Mouse (Mus musculus): ENCODE measurements around the gene Prkca.
"Not testable (repeated sequence)": the region's sequence is repeated elsewhere in the genome, so short reads cannot be mapped to it uniquely, and the experiment has no call there.

The Prkca gene

GRCm38 (mm10) chr11:108118814-108119213, 224.9 kb downstream of the Prkca start:
- DNase-seq (ENCODE audit: low spot score): no peak

GRCm38 (mm10) chr11:108118221-108118620, 225.5 kb downstream of the Prkca start:
- DNase-seq (ENCODE audit: low spot score): no peak

- no peak for DNase-seq (ENCODE audit: low spot score)
Measured at GRCm38 (mm10) chr11:108117360-108118050, 226.2 kb downstream of the Prkca start.

DNA sequence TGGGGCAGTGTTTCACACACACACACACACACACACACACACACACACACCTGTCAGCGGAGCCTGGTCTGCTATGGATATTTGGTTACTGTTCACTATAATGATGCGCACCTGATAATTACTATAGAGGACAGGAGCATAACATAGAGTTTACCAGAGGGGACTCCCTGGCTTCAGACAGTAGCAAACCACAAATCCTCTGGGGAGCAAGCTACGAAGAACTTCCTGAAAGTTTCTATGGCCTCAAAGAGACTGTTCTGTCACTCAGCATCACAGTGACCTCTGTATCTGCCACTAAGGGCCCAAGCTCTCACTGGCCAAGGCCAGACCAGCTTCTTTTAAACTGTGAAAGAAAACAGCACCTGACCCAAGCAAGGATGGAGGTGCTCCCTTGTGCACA, 229.6 kb downstream of the Prkca start:
- no peak for DNase-seq (ENCODE audit: low spot score)

DNA sequence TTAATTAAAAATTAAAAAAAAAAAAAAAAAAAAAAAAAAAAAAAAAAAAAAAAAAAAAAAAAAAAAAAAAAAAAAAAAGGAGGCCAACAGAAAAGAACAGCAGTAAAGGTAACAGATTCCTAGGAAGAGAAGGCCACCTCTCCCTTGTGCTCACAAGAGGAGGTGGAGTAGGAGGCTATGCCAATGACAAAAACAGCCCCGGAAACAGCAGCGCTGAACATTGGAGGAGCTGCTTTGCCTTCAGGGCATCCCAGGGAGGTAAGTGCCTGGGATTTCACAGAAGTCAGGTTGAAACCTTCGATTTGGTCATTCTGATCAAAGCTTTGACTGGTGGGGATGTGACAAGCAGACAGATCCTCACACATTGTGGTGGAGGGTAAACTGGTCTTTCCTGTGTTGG, 231.3 kb downstream of the Prkca start:
- no peak for DNase-seq (ENCODE audit: low spot score)

GRCm38 (mm10) chr11:108104085-108104484, 239.6 kb downstream of the Prkca start:
- no peak for DNase-seq (ENCODE audit: low spot score)

DNA sequence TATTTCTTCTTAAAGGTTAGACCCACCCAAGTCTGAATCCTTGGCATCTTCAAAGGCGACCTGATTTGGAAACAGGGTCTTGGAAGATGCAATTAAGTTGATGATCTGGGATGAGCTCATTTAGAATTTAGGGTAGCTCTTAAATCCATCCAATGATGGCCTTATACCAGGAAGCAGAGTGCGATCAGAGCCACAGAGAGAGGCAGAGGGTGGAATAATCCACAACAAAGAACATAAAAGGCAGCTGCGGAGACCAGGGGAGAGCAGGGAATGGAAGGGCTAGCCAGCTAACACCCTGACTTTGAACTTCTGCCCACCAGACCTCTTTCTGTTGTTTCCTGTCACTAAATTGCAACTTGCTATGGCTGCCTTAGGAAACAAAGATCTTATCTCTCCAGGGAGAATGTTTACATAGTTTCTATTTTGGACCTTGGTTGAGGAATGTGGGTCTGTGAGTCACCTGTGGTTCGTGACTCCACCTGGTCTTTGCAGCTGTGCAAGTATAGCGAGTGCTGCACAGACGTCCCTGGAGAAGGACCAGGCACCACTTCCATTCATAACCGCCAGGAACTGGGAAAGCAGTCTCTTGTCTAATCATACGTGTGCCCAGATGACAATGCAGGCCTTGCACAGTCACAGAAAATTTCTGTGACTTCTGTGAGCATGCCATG, 242.3 kb downstream of the Prkca start:
- DNase-seq (ENCODE audit: low spot score): no peak

DNA sequence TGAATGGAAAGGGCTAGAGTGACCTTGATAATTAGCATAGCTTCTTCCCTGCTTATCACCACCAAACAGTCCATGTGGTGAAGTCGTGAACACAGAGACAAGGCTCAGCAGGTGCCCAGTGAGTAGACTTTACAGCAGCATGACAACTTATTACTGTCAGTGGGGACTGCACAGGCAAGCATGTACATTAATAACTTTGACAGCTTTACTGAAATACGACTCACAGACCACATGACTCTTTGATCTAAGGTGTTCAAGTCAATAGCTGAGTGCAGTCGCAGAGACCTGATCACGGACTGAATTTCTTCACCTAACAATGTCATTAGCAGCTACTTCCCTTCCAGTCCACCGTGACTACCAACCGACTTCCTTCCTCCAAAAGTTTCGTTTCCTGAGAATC, 245.4 kb downstream of the Prkca start:
- no peak for DNase-seq (ENCODE audit: low spot score)

DNA sequence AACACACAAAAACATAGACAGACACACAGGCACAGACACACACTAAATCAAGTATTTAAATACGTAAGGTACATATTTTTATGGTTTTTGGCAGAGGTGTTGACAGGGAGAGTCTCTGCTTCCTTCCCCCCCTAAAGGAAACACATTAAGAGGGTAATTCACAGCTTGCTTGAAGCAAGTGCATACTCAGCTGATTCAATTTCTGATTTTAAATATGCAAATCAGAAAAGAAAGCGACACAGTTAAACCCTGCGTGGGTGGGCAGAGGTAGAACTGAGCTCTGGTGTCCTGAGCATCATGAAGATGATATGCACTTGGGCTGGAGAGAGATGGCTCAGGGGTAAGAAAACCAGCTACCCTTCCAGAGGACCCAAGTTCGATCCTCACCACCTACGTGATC, 248.9 kb downstream of the Prkca start:
- no peak for DNase-seq (ENCODE audit: low spot score)

DNA sequence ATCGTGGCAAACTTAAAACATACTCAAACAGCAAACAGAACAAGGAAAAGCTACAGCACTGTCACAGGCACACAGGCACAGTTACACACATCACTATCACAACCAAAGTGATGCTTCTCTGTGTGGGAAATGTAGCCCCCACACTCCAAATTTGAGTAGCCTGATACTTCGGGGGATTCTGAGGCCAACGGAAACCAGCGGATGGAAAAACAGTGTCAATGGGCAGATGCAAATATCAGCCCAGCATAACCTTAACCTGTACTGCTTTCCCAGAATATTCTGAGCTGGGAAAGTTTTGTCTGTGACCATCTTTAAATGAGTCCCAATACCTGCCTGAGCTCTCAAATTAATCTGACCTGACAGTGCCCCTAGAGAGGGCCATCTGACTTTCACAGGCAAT, 250.5 kb downstream of the Prkca start:
- no peak for DNase-seq (ENCODE audit: low spot score)

DNA sequence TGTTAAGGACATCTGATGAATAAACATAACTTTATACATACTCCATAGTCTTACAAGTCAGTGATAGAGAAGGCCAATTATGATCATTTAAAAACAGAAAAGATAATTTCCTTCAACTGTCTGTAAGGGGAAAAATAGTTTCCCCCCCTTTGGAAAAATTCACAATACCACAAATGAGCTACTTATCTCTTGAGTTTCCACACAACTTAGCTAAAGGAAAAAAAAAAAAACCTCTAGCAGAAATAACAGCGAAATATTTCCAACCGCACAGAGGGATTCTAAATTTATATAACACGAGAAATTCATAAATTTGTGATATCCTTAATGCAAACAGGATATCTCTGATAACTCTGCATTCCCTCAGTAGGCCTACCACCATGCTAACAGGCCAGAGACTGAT, 252.5 kb downstream of the Prkca start:
- no peak for DNase-seq (ENCODE audit: low spot score)

GRCm38 (mm10) chr11:108090706-108091105, 253.0 kb downstream of the Prkca start:
- no peak for DNase-seq (ENCODE audit: low spot score)

- no peak for DNase-seq (ENCODE audit: low spot score)
Measured at GRCm38 (mm10) chr11:108088063-108088462, 255.7 kb downstream of the Prkca start.

DNA sequence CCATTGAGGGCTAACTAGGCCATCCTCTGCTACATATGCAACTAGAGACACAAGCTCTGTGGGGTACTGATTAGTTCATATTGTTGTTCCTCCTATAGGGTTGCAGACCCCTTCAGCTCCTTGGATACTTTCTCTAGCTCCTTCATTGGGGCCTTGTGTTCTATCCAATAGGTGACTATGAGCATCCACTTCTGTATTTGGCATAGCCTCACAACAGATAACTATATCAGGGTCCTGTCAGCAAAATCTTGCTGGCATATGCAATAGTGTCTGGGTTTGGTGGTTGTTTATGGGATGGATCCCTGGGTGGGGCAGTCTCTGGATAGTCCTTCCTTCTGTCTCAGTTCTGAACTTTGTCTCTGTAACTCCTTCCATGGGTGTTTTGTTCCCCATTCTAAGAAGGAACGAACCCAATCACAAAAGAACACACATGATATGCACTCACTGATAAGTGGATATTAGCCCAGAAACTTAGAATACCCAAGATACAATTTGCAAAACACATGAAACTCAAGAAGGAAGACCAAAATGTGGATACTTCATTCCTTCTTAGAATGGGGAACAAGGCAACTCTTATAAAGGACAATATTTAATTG, 256.5 kb downstream of the Prkca start:
- DNase-seq (ENCODE audit: low spot score): not testable (repeated sequence)

GRCm38 (mm10) chr11:108082673-108083072, 261.1 kb downstream of the Prkca start:
- no peak for DNase-seq (ENCODE audit: low spot score)

DNA sequence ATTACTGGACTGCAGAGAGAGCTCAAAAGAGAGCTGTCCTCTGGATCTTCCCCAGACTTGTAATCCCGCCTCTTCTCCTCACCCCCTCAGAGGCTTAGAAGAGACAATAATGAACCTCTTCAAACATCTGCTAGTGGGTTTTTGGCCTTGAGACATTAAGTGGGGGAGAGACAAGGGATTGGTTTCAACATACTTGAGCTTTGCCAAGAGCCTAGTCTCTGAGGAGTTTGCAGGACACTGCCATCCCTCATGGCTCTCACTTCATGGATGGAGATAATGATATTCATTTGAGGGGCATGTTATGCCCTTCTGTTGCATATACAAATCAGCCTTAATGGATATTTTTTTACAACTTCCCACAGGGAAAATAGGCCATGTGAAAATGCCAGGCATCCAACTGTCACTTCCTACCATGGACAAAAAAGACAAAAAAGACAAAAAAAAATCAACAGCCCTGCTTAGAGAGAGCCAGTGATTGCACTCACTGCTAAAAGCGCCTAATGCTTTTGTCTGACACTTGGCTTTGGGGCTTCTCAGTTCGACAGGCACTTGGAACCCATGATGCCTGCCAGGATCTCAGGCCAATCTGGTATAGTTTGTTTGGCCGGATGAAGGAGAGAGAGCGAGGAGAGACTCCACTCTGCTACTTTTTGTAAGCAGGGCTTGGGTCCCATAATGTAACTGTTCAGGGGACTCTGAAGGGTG, 263.6 kb downstream of the Prkca start:
- DNase-seq (ENCODE audit: low spot score): no peak

GRCm38 (mm10) chr11:108079454-108079853, 264.3 kb downstream of the Prkca start:
- no peak for DNase-seq (ENCODE audit: low spot score)

GRCm38 (mm10) chr11:108077514-108077913, 266.2 kb downstream of the Prkca start:
- no peak for DNase-seq (ENCODE audit: low spot score)

DNA sequence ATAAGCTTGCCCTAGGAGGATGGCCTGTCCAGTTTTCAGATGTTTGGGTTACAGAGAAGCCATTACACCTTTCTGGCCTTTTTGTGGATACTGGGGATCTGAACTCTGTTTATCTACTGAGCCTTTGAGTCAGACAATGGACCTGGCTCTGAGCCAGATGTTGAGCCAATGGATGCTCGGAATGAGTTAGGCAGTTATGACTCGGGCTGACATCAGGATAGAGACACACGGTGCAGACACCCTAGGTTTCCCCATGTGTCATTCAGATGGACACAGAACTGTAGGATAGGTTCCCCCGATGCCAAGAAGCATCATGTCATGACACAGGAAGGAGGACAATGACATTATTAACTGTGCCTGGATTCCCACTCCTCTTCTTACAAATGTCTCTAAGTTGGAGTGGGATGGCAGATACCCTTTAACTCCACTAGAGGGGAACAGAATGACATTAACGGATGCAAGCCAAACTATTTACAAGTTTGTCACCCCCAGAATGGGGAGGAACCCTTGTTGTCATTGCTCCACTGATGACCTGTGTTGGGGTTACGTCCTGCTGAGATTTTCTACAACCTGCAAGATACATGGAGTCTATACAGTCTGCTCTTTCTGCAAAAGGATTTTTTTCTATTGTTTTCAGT, 271.0 kb downstream of the Prkca start:
- no peak for DNase-seq (ENCODE audit: low spot score)

GRCm38 (mm10) chr11:108071230-108071629, 272.5 kb downstream of the Prkca start:
- no peak for DNase-seq (ENCODE audit: low spot score)

GRCm38 (mm10) chr11:108070038-108070437, 273.7 kb downstream of the Prkca start:
- DNase-seq (ENCODE audit: low spot score): no peak

- no peak for DNase-seq (ENCODE audit: low spot score)
Measured at GRCm38 (mm10) chr11:108068430-108068829, 275.3 kb downstream of the Prkca start.

Measured in urinary bladder, postnatal 25 days (tissue).